Mouse (Mus musculus) cerebellum, postnatal 36 days (tissue): ENCODE data around the gene Gm10447.

Source experiments
- DNase-seq, 2 experiments: peaks; one replicate each; pipeline ENCODE4 v3.0.0; 2021 to 2022; ENCODE audit warnings: mixed read lengths in 2 of 2

Gene Gm10447

DNA sequence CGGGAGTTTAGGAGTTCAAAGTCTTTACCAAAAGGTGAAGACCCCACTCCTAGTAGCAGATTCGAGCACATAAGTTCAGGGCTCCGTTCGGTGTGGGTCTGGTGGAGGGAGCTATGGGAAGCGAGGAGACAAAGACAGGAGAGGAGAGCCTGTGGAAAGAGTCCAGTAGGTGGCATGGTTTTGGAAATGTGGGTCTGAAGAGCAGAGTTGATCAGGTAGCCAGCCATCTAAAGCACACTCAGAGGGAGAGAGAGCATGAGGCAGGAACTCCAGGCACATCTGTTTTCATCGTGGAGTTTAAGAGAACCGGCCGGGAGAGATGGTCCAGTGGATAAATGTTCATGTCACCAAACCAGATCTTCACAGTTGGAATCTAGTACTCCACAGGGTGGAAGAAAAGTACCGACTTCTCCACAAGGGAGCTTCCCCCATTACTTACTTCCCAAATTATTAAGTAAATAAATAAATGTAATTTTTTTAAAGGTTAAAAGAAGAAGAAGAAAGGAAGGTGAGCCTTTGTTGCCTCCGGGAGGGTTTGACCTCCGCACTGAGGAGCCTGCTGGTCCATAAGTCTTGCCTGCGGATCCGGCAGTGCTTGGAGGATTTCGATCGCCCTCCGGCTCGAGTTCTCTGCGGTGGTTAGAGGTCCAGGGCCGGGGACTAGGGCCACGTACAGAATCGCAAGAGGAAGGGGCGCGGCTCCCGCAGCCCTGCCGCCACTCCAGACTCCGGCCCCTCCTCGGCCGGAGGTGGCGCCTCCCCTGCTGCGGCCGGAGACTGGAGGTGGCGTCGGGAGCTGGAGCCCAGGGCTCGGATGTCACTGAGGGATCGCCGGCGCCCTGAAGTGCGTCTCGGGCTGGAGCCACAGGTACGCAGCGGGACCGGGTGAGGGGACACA lies at the start of gene Gm10447, which contains the start of gene Shroom1:
Gene Gm10447 (minus strand): TSS at position 637 of the 898 bp plus-strand sequence.
Gene Shroom1 (plus strand): TSS at position 732 of the 898 bp plus-strand sequence.
- peak; percentile 44 to 46 for DNase-seq

DNA sequence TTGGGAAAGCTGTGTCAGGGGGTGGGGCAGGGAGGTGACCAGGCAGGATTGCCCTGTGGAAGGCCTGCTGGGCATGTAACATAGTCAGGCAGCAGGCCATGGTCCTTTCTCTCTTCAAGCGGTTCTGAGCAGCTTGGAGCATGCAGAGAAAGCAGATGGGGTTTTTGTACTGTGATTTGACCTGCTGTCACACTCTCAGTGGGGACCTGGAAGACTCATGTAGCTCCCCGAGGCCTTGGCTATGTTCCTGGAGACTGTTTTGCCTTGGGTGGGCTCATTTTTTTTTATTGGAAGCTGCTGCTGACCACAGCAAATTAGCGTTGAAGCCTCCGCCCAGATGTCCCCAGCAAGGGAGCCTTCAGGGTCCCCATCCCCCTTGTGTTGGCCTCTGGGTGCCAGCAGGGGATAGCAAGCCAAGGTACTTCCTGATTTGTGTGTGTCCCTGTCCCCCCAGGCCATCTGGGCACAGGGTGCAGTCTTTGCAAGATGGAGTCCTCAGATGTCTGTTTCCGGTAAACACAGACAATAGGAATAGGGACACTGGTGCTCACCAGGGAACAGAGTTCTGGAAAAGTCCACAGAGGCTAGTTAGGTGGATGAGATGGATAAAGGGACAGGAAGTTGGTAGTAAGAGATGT lies 48.2 kb upstream of the Gm10447 start:
- DNase-seq = peak; percentile 89 to 95

- no peak for DNase-seq
These were observed 47.5 kb upstream of the Gm10447 start for GRCm38 (mm10) chr11:53504376-53504775.

DNA sequence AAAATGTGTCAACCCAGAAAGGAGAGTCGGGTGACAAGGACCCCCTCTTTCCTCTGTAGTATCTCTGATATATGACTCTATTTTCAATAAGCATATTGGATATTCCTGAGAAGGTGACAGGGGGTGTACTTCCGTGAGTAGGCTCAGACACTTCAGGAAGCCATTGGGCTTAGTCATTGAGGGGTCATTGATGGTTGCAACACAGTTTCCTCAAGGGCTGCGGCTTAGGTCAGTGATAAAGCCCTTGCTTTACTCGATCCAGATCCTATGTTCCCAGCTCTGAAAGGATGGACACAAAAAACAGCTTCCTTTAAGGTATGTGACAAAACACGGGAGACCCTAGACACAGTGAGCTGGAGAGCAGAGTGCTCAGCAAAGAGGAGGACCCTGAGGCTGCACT lies 46.8 kb upstream of the Gm10447 start:
- no peak for DNase-seq

GRCm38 (mm10) chr11:53502039-53502765 lies 45.3 kb upstream of the Gm10447 start:
- no peak for DNase-seq

- no peak for DNase-seq
These were observed 43.7 kb upstream of the Gm10447 start for GRCm38 (mm10) chr11:53500569-53500968.

- peak; percentile 29 to 35 for DNase-seq
These were observed 40.0 kb upstream of the Gm10447 start for GRCm38 (mm10) chr11:53496946-53497345.

DNA sequence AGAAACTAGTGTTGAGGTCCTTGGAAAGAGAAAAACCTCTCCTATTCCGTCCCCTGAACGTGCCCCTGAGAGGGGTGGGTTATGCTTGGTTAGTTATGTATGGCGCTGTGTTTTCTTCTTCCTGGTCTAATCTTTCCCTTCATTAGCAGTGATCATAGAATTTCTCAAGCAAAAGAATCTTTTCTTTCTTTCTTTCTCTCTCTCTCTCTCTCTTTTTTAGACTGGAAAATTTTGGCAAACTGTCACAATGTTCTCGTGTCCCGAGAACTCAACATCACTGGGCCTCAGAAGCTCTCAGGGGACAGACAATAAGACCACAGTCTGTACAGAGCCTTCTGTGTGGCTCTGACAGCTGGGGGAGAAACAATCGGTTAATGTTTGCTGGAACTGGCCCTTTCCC lies 38.5 kb upstream of the Gm10447 start:
- no peak for DNase-seq

- DNase-seq = no peak
These were observed 36.5 kb upstream of the Gm10447 start for GRCm38 (mm10) chr11:53493243-53493955.

DNA sequence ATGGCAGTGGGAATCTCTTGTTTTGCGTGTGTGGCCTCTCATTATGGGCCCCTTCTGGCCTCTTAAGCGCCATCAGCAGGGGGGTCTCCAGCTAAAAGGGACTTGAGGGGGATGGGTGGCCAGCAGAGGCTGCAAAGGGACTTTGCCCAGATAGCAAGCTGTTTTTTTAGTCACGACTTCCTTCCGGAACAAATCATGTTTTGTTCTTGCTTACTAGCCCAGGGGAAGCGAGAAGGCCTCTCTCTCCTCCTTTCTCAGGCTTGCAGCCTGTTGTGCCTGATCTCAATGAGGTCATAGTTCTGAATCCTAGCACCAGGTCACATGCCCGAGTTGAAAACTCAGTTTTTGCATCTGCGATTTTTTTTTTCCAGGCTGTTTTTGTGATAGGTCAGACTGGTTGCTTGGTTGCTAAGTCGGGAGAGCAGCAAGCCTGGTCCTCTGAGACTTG lies 35.1 kb upstream of the Gm10447 start:
- no peak for DNase-seq

GRCm38 (mm10) chr11:53489421-53489820 lies 32.5 kb upstream of the Gm10447 start:
- DNase-seq = no peak

DNA sequence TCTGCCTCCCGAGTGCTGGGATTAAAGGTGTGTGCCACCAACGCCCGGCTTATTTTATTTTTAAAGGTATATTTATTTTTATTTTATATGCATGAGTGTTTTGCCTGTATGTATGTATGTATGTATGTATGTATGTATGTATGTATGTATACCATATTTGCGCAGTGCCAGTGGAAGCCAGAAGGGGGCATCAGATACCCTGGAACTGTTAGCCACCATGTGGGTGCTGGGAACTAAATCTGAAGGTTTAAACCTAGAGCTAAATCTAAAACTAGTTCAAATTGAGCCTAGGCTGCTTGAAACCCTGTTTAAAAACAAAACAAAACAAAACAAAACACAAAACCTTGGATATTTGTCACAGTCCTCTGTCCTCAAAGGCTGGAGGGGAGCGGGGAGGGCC lies 32.1 kb upstream of the Gm10447 start:
- DNase-seq = no peak

- DNase-seq = peak; percentile 78 to 83
These were observed 30.1 kb upstream of the Gm10447 start for GRCm38 (mm10) chr11:53486822-53487594.

DNA sequence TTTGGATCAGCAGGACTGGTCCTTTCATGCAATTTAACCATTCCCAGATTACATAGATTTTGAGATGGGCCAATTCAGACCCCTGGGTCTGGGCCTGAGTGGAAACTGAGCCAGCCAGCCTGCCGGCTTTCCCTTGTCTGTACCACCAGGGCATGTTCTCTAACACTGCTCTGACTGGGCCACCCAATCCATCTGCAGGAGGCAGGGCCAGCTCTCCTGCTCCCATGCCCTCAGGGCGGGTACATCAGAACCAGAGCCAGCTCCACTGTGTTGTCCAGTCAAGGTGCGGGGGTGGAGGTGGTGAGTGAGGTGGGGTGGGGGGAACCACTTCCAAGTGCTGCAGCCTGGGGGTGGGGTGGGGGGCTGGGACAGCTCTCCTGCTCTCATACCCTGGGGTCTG lies 29.4 kb upstream of the Gm10447 start:
- peak in 1 of 2 experiments; percentile 21 for DNase-seq

GRCm38 (mm10) chr11:53485719-53486118 lies 28.8 kb upstream of the Gm10447 start:
- DNase-seq = no peak

DNA sequence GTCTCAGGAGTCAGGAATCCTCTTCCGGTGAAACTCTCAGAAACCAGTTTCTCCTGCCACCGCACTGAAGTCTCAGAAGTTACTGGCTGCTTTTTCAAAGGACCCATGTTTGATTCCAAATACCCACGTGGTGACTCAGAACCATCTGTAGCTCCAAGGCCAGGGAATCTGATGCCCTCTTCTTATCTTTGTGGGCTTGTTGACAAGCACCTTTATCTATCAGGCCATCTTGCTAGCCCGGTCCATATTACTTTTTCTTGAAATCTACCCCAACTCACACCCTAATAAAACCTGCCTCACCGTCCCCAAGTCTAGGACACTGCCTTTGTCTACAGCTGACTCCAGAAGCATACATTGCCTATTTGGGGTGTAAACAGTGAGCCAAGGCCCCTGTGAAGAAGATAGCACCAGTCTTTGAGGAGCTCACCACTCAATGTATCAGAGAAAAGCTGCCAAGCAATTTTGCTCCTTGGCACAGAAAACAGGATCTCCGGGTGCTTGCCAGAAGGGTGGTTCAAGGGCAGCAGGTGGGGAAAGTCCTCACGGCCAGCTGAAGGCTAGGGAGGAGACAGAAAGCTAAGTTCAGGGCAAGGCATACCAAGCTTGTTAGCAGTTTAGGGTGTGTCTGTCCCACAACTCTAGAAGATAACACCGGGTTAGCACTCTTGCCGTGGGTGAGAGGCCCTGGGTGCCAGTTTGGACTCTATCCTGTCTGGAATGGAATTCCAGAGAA lies 26.4 kb upstream of the Gm10447 start:
- DNase-seq = peak; percentile 49 to 57

- no peak for DNase-seq
These were observed 24.3 kb upstream of the Gm10447 start for GRCm38 (mm10) chr11:53481088-53481730.

DNA sequence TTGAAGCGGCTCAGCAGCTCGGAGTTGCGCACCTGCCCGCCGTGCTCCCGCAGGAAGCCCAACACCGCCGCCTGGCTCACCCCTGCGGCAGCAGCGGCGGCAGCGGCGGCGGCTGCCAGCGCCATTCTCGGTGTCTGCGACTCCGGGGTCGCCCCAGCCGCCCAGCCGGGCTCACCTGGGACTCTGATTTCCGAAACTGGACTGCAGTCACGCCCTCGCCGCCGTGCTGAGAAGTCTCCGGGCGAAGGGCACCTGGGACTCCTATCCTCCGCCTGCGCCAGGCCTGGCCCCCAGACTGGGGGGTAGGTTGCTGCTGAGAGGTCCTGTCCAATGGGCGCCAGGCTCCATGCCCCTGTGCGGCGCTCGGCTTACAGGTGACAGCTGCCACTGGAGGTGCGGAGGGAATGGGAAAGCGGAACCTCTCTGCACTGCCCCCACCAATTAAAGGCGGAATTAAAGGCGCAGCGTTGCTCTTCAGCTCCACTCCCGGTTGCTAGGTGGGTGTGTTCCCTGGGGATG lies 22.9 kb upstream of the Gm10447 start, which contains the start of the genes Gm9945 and Sowaha:
Gene Gm9945 (plus strand): TSS at position 384 of the 519 bp plus-strand sequence.
Gene Sowaha (minus strand): TSS at position 492 of the 519 bp plus-strand sequence.
- DNase-seq = peak; percentile 81 to 85

- peak; percentile 54 to 59 for DNase-seq
These were observed 22.4 kb upstream of the Gm10447 start for GRCm38 (mm10) chr11:53479171-53479782.
